Mouse (Mus musculus) Patski (cell line): Measurements from ENCODE around the gene Gm49486. TPM values are rescaled to one million over a fixed set of nuclear protein-coding genes. Genes with fewer than 3 reads are reported as not detected.

Experiments
- ATAC-seq: fragments of 100-300 bp; one replicate; pipeline ENCODE4 v1.8.0; 2021
- CTCF ChIA-PET: fragments of 350-600 bp; sonication (Branson Sonifier 250); formaldehyde crosslinking; loops from one replicate; lab custom pipeline; 2022; ENCODE audit warnings: inconsistent platforms; lab: Charles Lee
- POLR2A ChIA-PET: fragments of 350-600 bp; sonication (Branson Sonifier 250); formaldehyde crosslinking; loops from one replicate; lab custom pipeline; 2022; ENCODE audit warnings: antibody characterized with exemption, inconsistent platforms; lab: Charles Lee
- DNase-seq: peaks from one replicate; pipeline ENCODE4 v3.0.0-alpha.2; 2011; ENCODE audit warnings: low read depth, low spot score
- H3K27me3 ChIP-seq: fragments of 371-371 bp; one replicate; pipeline ENCODE4 v1.5.1; 2021
- CTCF ChIP-seq: fragments of 100-300 bp; IDR thresholded peaks from one replicate; pipeline ENCODE4 v1.5.1; 2021
- in situ Hi-C: fragments of 300-500 bp; cut with MboI; formaldehyde crosslinking; loops from 3 replicates; pipeline ENCODE4 v1.11.1; 2018; ENCODE audit warnings: low pct_unique_long_range_greater_than_20kb, mixed read lengths
- polyA plus RNA-seq: library from polyadenylated mRNA; unstranded; gene quantifications from one replicate; pipeline ENCODE4 v1.2.3, GENCODE M21; 2021

Gm49486 gene
- polyA plus RNA-seq, 1 experiment from 2014 or later: 3.5 TPM

DNA sequence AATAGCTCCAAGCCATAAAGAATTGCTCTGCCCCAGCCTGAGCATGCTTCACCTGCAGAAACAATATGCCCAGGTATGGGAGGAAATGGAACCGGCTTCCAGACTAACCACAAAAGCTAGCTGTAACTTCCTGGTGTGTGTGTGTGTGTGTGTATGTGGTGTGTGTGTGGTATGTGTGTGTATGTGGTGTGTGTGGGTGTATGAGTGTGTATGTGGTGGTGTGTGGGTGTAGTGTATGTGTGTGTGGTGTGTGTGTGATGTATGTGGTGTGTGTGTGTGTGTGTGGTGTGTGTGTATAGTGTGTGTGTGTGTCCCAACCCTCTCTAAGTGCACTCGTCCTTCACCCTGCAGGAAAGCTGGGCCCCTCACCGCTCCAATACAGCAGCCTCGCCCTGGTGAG lies 36.2 kb downstream of the Gm49486 start:
- H3K27me3 ChIP-seq: no peaks in the 10 kb centered on the region
- TF ChIP-seq CTCF: no peak

DNA sequence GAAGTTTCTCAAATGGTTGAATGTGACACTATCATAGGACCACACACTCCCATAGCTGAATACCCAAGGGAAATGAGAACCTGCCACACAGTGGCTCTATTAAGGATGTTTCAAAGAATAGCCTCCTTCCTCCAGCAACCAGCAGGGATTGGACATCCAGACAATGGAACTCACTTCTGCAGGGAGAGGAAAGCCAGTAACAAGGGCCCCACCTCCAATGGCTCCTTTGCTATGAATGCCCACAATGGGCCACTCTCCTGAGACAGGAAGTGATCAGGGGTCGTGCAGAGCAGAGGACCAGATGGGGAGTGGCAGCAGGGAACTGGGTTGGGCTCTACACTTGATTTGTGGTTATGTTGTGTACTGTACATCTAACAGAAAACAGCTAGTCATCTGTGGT lies 39.3 kb downstream of the Gm49486 start:
- no peak for DNase-seq
- ATAC-seq: no peak
- TF ChIP-seq CTCF: no peak
- in situ Hi-C loops: no loop called here
- ChIA-PET POLR2A (no interaction called here), CTCF (interaction anchor here (1.7 kb wide), 1 partner anchor 26 kb away, joined by 4 read pairs; no protein-coding TSS in a partner anchor)
- H3K27me3 ChIP-seq: no peaks in the 10 kb centered on the region

More for the DNA sequence above, 36.2 kb downstream of the Gm49486 start:
- ChIA-PET CTCF (no interaction called here), POLR2A (no interaction called here)
- ATAC-seq (no peak), DNase-seq (no peak)
- in situ Hi-C loops: no loop called here

DNA sequence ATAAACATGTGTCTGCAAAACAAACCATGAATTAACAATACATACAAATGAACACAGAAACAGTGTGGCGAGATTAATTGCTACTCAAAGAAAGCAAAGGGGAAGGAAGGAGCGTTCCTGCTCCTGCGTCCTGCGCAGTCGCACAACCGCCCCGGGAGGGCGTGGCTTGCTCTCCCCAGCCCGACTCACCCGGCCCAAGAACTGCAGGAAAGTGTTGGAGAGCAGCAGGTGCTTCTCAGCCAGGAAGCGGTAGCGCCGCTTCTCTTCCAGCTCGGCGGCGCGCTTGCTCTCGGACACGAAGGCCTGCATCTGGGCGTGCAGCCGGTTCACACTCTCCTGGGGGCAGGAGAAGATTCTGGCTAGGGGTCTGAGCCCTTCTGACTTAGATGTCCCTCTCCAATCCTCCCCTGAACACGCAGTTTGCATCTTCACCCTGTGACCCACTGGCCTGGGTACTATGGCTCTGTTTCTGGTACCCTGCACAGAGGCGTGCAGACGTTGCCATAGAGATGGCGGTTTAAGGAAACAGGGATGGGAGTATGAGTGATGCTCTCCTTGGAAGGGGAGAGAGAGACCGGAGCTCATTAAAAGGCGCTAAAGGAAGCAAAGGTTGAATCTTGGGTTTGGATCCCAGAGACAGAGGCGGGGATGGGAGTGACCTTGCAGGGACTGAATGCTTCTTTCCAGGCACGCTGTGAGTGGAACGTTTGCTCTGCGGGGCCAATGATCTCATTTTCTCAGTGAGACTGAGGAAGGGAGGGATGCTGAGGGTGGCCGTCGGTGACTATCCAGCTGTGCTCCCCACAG lies 41.3 kb downstream of the Gm49486 start:
- ATAC-seq (no peak), DNase-seq (no peak)
- POLR2A ChIA-PET: no interaction called here
- CTCF ChIA-PET: interaction anchor here (2.3 kb wide), 1 partner anchor 27 kb away, joined by 6 read pairs; no protein-coding TSS in a partner anchor
- H3K27me3 ChIP-seq: no peaks in the 10 kb centered on the region
- TF ChIP-seq CTCF: no peak
- in situ Hi-C loops: no loop called here

DNA sequence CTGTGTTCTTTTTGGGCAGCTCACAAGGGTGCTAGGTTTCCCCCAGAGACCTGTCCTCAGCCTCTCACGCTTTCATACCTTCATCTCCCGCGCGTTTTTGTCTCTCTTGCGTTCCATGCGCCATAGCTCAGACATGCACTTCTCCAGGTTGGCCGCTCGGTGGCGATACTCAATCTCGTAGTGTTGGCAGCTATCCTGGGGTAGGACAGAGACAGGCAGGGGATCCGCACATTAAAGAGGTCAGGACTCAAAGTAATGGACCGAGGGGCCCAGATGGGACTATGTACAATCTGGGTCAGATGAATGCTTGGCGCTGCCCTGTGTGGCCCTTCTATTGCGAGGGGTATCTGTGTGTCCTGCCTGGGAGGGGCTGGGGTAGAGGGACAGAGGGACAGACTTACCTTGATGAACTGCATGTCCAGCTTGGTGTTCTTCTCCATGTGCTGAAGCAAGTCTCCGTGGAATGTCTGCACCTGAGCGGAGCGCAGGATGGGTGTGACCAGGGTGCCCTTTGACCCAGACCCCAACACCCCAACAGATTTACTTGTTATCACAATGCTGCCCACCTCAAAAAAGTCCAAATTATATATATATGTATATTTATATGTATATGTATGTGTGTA lies 42.0 kb downstream of the Gm49486 start:
- ATAC-seq (no peak), DNase-seq (no peak)
- CTCF ChIA-PET: interaction anchor here (1.7 to 2.3 kb wide), 2 partner anchors 13 to 28 kb away, joined by 6 read pairs; no protein-coding TSS in a partner anchor
- no peaks in the 10 kb centered on the region for H3K27me3 ChIP-seq
- TF ChIP-seq CTCF: no peak
- in situ Hi-C loops: no loop called here
- POLR2A ChIA-PET: no interaction called here

DNA sequence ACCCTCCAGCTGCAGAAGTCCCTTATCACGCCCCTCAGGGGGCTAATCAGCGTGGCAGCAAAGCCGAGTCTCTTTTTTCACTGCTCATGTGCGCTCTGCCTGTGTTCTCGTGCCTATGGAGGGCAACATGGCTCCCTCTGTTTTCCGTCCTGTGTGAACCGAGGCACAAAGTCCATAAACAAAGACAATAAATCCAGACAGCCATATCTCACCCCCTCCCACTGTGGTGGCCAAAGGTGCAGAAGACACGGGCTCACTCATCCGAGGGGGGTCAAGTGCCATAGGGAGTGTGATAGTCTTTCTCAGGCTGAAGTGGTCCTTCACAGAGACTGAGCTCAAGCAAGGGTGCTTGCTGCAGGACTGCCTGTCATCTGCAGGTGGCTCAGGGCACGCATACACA lies 43.8 kb downstream of the Gm49486 start:
- TF ChIP-seq CTCF: no peak
- H3K27me3 ChIP-seq: no peaks in the 10 kb centered on the region
- no peak for ATAC-seq
- no peak for DNase-seq
- POLR2A ChIA-PET: no interaction called here
- in situ Hi-C loops: no loop called here
- CTCF ChIA-PET: interaction anchor here (1.7 kb wide), 1 partner anchor 11 kb away, joined by 6 read pairs; no protein-coding TSS in a partner anchor

DNA sequence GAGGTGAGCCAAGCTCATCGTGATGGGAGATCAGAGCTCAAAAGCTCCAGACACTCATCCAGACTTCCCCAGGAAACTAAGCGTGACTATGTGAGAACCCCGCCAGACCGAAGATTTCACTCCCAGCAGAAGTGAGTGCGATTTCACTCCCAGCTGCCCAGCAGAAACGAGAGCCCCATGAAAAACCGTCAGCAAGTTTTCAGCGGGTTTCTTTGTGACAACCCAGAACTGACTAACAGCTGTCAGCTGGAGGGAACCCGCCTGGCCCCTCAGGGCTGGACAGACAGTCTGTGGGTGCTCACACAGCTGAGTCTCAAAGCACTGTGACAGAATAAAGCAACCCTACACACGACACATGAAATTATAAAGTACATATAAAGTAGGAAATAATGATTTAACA lies 48.5 kb downstream of the Gm49486 start:
- H3K27me3 ChIP-seq: no peaks in the 10 kb centered on the region
- POLR2A ChIA-PET: no interaction called here
- ATAC-seq (no peak), DNase-seq (no peak)
- no peak for TF ChIP-seq CTCF
- CTCF ChIA-PET: no interaction called here
- in situ Hi-C loops: no loop called here

DNA sequence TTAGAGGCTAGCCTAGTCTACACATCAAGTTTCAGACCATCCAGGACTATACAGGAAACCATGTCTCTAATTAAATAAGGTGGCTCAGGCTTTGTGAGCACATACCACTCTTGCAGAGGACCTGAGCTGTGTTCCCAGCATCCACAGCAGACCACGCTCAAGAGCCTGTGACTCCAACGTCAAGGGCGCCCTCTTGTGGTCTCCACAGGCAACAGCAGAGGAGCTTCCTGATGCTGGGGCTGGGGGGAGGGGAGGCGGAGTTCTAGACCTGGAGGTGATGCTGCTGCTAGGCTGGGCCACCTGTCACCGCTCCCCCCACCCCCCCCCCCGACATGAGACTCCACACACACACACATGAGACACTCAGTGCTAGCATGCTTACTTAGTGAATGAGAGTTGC lies 51.0 kb downstream of the Gm49486 start:
- POLR2A ChIA-PET: no interaction called here
- CTCF ChIA-PET: interaction anchor here (1.1 kb wide), 1 partner anchor 37 kb away, joined by 3 read pairs; no protein-coding TSS in a partner anchor
- no peak for TF ChIP-seq CTCF
- no peaks in the 10 kb centered on the region for H3K27me3 ChIP-seq
- no peak for DNase-seq
- in situ Hi-C loops: no loop called here
- no peak for ATAC-seq

DNA sequence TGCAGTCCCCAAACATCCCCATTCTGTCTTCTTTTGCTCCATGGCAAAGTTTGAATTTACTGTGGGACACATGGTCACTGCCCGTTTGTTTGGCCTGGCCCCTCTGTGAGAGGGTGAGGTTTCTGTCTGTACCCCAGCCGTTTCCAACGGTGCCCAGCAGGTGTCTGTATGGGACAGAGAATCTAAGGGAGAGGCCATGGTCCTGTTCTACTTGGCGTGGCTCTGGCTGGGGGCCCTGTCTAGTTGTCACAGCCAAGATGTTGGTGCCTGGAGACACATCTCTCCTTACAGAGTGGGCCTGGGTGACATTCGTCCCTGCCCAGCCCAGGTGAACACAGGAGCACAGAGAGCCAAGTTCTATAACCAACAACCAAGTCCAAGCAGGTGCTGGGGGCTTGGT lies 51.7 kb downstream of the Gm49486 start:
- ATAC-seq: no peak
- no peak for TF ChIP-seq CTCF
- CTCF ChIA-PET: interaction anchor here (1.1 to 1.6 kb wide), 2 partner anchors 37 to 38 kb away, joined by 3 to 7 read pairs; no protein-coding TSS in a partner anchor
- no peaks in the 10 kb centered on the region for H3K27me3 ChIP-seq
- no peak for DNase-seq
- in situ Hi-C loops: no loop called here
- POLR2A ChIA-PET: no interaction called here

DNA sequence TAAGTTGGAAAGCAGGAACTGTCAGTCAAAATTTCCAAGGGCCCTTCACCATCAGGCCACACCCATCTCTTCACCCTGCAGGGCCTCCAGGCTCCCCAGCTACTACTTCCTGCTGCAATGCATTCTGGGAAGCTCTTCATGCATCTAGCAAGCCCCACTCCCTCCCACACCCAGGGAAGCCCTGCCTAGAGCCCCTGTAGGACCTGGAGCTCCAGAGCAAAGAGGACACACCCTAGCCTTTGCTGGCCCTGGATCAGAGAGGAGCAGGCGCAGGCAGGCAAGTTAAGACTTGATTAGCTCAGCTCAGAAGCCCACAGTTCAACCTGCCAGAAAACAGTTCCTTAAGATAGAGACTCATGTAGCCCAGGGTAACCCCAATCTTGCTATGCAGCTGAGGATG lies 52.2 kb downstream of the Gm49486 start:
- in situ Hi-C loops: no loop called here
- ATAC-seq (no peak), DNase-seq (no peak)
- ChIA-PET CTCF (interaction anchor here (1.4 to 1.6 kb wide), 2 partner anchors 24 to 38 kb away, joined by 4 to 7 read pairs; no protein-coding TSS in a partner anchor), POLR2A (interaction anchor here (0.6 to 1.5 kb wide), 2 partner anchors 17 to 40 kb away, joined by 3 to 6 read pairs; no protein-coding TSS in a partner anchor)
- H3K27me3 ChIP-seq: no peaks in the 10 kb centered on the region
- no peak for TF ChIP-seq CTCF

DNA sequence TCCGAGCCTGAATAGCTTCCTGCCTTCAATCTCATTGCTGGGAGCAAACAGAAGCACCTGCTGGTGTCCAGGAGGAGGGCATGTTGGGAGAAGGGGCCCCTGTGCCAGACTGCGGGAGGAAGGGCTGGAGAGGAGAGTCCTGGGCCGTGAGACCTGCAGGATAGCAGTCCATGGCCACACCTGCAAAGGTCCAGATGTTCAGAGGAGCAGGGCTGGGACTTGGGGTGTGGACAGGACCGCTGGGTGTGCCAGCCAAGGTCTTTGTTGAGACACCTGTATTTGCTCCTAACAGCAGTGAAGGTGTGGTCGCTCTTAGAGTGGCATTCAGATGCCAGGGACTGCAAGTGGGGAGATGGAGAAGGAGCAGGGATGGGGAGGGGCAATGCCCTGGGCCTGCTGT lies 53.2 kb downstream of the Gm49486 start:
- POLR2A ChIA-PET: interaction anchor here (0.6 to 1.5 kb wide), 3 partner anchors 18 to 56 kb away, joined by 3 to 6 read pairs (median 4); no protein-coding TSS in a partner anchor
- CTCF ChIA-PET: interaction anchor here (1.4 to 1.6 kb wide), 2 partner anchors 25 to 39 kb away, joined by 4 to 7 read pairs; no protein-coding TSS in a partner anchor
- ATAC-seq: no peak
- DNase-seq: no peak
- H3K27me3 ChIP-seq: no peaks in the 10 kb centered on the region
- no peak for TF ChIP-seq CTCF
- in situ Hi-C loops: no loop called here

DNA sequence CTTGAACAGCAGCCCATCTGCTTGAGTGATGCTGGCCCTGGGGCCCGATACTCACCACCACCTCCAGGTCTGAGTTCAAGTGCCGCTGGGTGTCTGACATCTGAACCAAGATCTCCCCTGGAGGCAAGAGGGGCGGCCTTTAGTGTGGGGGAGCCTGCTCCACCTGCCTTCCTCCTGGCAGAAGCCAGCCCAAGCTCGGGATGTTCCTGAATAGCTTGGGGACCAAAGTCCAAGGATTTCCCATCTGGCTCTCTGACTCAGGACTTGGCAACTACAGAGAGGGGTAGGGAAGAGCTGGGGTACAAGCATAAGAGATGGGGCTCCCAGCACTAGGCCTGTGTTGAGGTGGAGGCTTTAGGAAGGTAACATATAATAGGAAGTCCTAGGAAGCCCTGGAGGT lies 54.2 kb downstream of the Gm49486 start:
- ChIA-PET POLR2A (no interaction called here), CTCF (no interaction called here)
- no peaks in the 10 kb centered on the region for H3K27me3 ChIP-seq
- TF ChIP-seq CTCF: no peak
- ATAC-seq (no peak), DNase-seq (no peak)
- in situ Hi-C loops: no loop called here
